Mouse (Mus musculus) gastrocnemius, postnatal 36 days (tissue): Measurements from ENCODE around the gene Gh. TPM values are rescaled to one million over a fixed set of nuclear protein-coding genes. Genes with fewer than 3 reads are reported as not detected.

Source experiments
- DNase-seq, 2 experiments: peaks; one replicate each; pipeline ENCODE4 v3.0.0; 2022
- intact Hi-C: fragments of 180-260 bp; cut with DNase I; formaldehyde crosslinking; loops from one replicate; pipeline ENCODE4 v1.15.1; 2025
- total RNA-seq, 2 experiments: library from RNA; stranded (reverse); gene quantifications; 2 replicates each; pipeline ENCODE4 v1.2.3; 2021

Gene Gh
- total RNA-seq, 2 experiments from 2014 or later = not detected

- intact Hi-C loops = no loop called here
- no peak for DNase-seq
Observed at GRCm38 (mm10) chr11:106313533-106313932, 11.9 kb upstream of the Gh start.

- intact Hi-C loops = no loop called here
Observed at GRCm38 (mm10) chr11:106310123-106310522, 8.5 kb upstream of the Gh start.

GRCm38 (mm10) chr11:106308162-106308561 lies 6.5 kb upstream of the Gh start:
- no peak for DNase-seq
- intact Hi-C loops = no loop called here

More at GRCm38 (mm10) chr11:106310123-106310522, 8.5 kb upstream of the Gh start:
- DNase-seq = no peak

- no peak for DNase-seq
- intact Hi-C loops = no loop called here
Observed at GRCm38 (mm10) chr11:106307432-106307831, 5.8 kb upstream of the Gh start.

- DNase-seq = no peak
- intact Hi-C loops = no loop called here
Observed at GRCm38 (mm10) chr11:106306758-106307157, 5.1 kb upstream of the Gh start.

GRCm38 (mm10) chr11:106306065-106306385 lies 4.4 kb upstream of the Gh start:
- intact Hi-C loops = no loop called here
- no peak for DNase-seq

GRCm38 (mm10) chr11:106305348-106306064 lies 3.8 kb upstream of the Gh start:
- intact Hi-C loops = no loop called here

GRCm38 (mm10) chr11:106302634-106303033 lies 969 bp upstream of the Gh start:
- intact Hi-C loops = loop anchor here (2.0 kb wide), 2 partner anchors 64 to 90 kb away; no protein-coding TSS in a partner anchor
- DNase-seq = no peak

More at GRCm38 (mm10) chr11:106305348-106306064, 3.8 kb upstream of the Gh start:
- no peak for DNase-seq

- DNase-seq = no peak
- intact Hi-C loops = no loop called here
Observed at GRCm38 (mm10) chr11:106291861-106292260, 9.8 kb downstream of the Gh start.

GRCm38 (mm10) chr11:106290376-106290775 lies 11.3 kb downstream of the Gh start:
- no peak for DNase-seq
- intact Hi-C loops = no loop called here

GRCm38 (mm10) chr11:106289369-106289768 lies 12.3 kb downstream of the Gh start:
- peak in 1 of 2 experiments; percentile 52 for DNase-seq
- intact Hi-C loops = loop anchor here (10.0 kb wide), 1 partner anchor 195 kb away; the partner anchor contains the start of gene Ern1

GRCm38 (mm10) chr11:106286987-106287386 lies 14.7 kb downstream of the Gh start:
- intact Hi-C loops = loop anchor here (10.0 kb wide), 1 partner anchor 198 kb away; the partner anchor contains the start of gene Ern1
- no peak for DNase-seq

- no peak for DNase-seq
- intact Hi-C loops = loop anchor here (10.0 kb wide), 1 partner anchor 199 kb away; the partner anchor contains the start of gene Ern1
Observed at GRCm38 (mm10) chr11:106286206-106286605, 15.5 kb downstream of the Gh start.

GRCm38 (mm10) chr11:106284126-106284525 lies 17.5 kb downstream of the Gh start:
- no peak for DNase-seq
- intact Hi-C loops = loop anchor here (10.0 kb wide), 1 partner anchor 201 kb away; the partner anchor contains the start of gene Ern1

- intact Hi-C loops = loop anchor here (10.0 kb wide), 1 partner anchor 201 kb away; the partner anchor contains the start of gene Ern1
Observed at GRCm38 (mm10) chr11:106283371-106283770, 18.3 kb downstream of the Gh start.

GRCm38 (mm10) chr11:106282452-106282851 lies 19.2 kb downstream of the Gh start:
- no peak for DNase-seq
- intact Hi-C loops = loop anchor here (10.0 kb wide), 1 partner anchor 202 kb away; the partner anchor contains the start of gene Ern1

More at GRCm38 (mm10) chr11:106283371-106283770, 18.3 kb downstream of the Gh start:
- no peak for DNase-seq

GRCm38 (mm10) chr11:106276454-106276853 lies 25.2 kb downstream of the Gh start, which contains the start of gene Tcam1:
TSS of gene Tcam1 (plus strand) at chr11:106276672.
- peak; percentile 89 to 92 for DNase-seq
- intact Hi-C loops = no loop called here

- intact Hi-C loops = no loop called here
- no peak for DNase-seq
Observed at GRCm38 (mm10) chr11:106274971-106275411, 26.7 kb downstream of the Gh start.

- intact Hi-C loops = no loop called here
- DNase-seq = no peak
Observed at GRCm38 (mm10) chr11:106274374-106274773, 27.3 kb downstream of the Gh start.

- intact Hi-C loops = loop anchor here (2.0 kb wide), 1 partner anchor 17 kb away; the partner anchor contains the start of genes Ftsj3 and Psmc5
- DNase-seq = no peak
Observed at GRCm38 (mm10) chr11:106273811-106274210, 27.9 kb downstream of the Gh start.

- intact Hi-C loops = loop anchor here (2.0 kb wide), 1 partner anchor 16 kb away; the partner anchor contains the start of genes Ftsj3 and Psmc5
- DNase-seq = no peak
Observed at GRCm38 (mm10) chr11:106273311-106273684, 28.4 kb downstream of the Gh start.
